Mouse (Mus musculus) neural tube, embryonic 12.5 days (tissue): ENCODE measurements at regions not wholly inside any gene's neighbourhood (a gene's known extent, or its start where the extent isn't known, plus 50 kb on each side); places are given as distances from the start of the nearest gene placed in this dataset.
A peak's percentile ranks its signal among the peaks of the same experiment; 100 is the strongest.
"Not testable (repeated sequence)": the region's sequence is repeated elsewhere in the genome, so short reads cannot be mapped to it uniquely, and the experiment has no call there.

ENCODE experiments used
- ATAC-seq: fragments of 200-750 bp; cut with Nextera tagmentation; 2 replicates; pipeline ENCODE4 v1.8.0; 2017; ENCODE audit warnings: low read depth, mild to moderate bottlenecking, moderate TSS enrichment, moderate library complexity; ENCODE audit not compliant: low FRiP score
- H3K27ac ChIP-seq: fragments of 300-500 bp; sonication (generic); 2 replicates; pipeline ENCODE4 v1.5.1; 2016
- H3K27me3 ChIP-seq: fragments of 300-500 bp; sonication (generic); replicated peaks from 2 replicates; pipeline ENCODE4 v1.6.1; 2016; ENCODE audit warnings: mild to moderate bottlenecking
- H3K36me3 ChIP-seq: fragments of 300-500 bp; sonication (generic); 2 replicates; pipeline ENCODE4 v1.6.1; 2016; ENCODE audit warnings: mild to moderate bottlenecking
- H3K4me1 ChIP-seq: fragments of 300-500 bp; sonication (generic); 2 replicates; pipeline ENCODE4 v1.6.1; 2016
- H3K4me2 ChIP-seq: fragments of 300-500 bp; sonication (generic); replicated peaks from 2 replicates; pipeline ENCODE4 v1.6.1; 2016; ENCODE audit warnings: mild to moderate bottlenecking
- H3K4me3 ChIP-seq: fragments of 300-500 bp; sonication (generic); 2 replicates; pipeline ENCODE4 v1.5.1; 2016
- H3K9ac ChIP-seq: fragments of 300-500 bp; sonication (generic); 2 replicates; pipeline ENCODE4 v1.6.1; 2016; ENCODE audit warnings: mild to moderate bottlenecking
- H3K9me3 ChIP-seq: fragments of 300-500 bp; sonication (generic); 2 replicates; pipeline ENCODE4 v1.6.1; 2016; ENCODE audit warnings: mild to moderate bottlenecking
- WGBS: fragments of 180-500 bp; shearing (Covaris S2); methylation state at CpG from one replicate; pipeline ENCODE4 v1.1.7; 2016; 5-methylcytosine and 5-hydroxymethylcytosine counted together

- H3K9ac ChIP-seq = no peak overlapping the region
- no peak for ATAC-seq
- H3K4me3 ChIP-seq = no peak overlapping the region
- 52% methylated on average over 6 of the region's 6 CpGs for WGBS
- H3K9me3 ChIP-seq = no peaks in the 10 kb centered on the region
- H3K36me3 ChIP-seq = no peaks in the 10 kb centered on the region
- H3K4me2 ChIP-seq = no peak overlapping the region
- H3K4me1 ChIP-seq = no peaks in the 10 kb centered on the region
- no peaks in the 10 kb centered on the region for H3K27me3 ChIP-seq
- no peak overlapping the region for H3K27ac ChIP-seq
Measured at GRCm38 (mm10) chr2:44513080-44513724, 414.3 kb downstream of the Gtdc1 start.

DNA sequence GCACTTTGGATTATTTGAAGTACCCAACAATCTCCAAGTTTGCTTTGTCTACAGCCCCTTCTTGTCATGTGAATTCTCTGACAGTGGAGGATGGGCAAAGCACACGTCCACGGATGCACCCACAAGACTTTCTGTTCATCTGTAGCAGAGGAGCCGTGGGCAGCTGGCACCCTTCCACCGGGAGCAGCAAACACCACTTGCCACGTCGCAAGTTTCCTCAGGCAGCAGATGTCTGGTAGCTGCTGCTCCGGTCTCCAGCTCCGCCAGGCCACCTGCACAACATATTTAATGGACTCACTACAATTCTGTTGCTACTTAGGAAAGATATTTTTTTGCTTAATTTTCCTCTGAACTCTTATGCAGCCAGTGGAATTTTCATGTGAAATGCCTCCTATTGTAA is 415.1 kb downstream of the Gtdc1 start:
- Histone ChIP-seq H3K36me3 (no peaks in the 10 kb centered on the region), H3K9me3 (no peaks in the 10 kb centered on the region), H3K4me3 (no peak overlapping the region), H3K4me2 (no peak overlapping the region), H3K9ac (no peak overlapping the region), H3K27me3 (no peaks in the 10 kb centered on the region), H3K27ac (no peak overlapping the region), H3K4me1 (no peaks in the 10 kb centered on the region)
- no peak for ATAC-seq
- 58% methylated on average over 8 of the region's 8 CpGs for WGBS

DNA sequence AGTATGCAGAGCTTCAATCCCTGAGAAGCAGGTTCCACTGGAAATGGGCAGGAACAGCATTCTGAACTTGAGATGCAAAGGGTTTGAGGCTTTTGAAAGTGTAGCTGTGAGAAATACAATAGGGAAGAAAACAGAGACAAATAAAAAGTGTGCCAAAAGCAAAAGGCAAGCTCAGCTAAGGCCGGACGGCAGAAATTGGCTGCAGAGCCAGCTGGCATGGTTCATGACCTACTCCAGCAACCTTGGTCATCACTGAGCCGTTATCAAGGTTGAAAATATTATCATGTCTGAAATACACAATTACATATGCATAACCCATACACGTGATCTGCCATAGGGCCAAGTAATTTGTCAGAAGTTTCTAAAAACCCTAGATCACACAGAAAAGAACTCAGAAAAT is 418.4 kb downstream of the Gtdc1 start:
- Histone ChIP-seq H3K36me3 (no peaks in the 10 kb centered on the region), H3K9ac (no peak overlapping the region), H3K9me3 (peaks cover 5% of the 10 kb centered on the region; the same call in 1 of the 2 replicates), H3K27ac (no peak overlapping the region), H3K4me2 (no peak overlapping the region), H3K4me1 (peaks cover 4% of the 10 kb centered on the region; the same call in 1 of the 2 replicates), H3K4me3 (no peak overlapping the region), H3K27me3 (no peaks in the 10 kb centered on the region)
- 84% methylated on average over 4 of the region's 4 CpGs for WGBS
- no peak for ATAC-seq

- Histone ChIP-seq H3K27ac (no peak overlapping the region), H3K36me3 (no peaks in the 10 kb centered on the region), H3K9me3 (peaks cover 5% of the 10 kb centered on the region; the same call in 1 of the 2 replicates), H3K4me2 (no peak overlapping the region), H3K9ac (no peak overlapping the region), H3K4me3 (no peak overlapping the region), H3K4me1 (peaks cover 6% of the 10 kb centered on the region; the same call in 1 of the 2 replicates), H3K27me3 (no peaks in the 10 kb centered on the region)
- WGBS = 53% methylated on average over 6 of the region's 6 CpGs
- no peak for ATAC-seq
Measured at GRCm38 (mm10) chr2:44504273-44504672, 423.2 kb downstream of the Gtdc1 start.

GRCm38 (mm10) chr2:44490806-44491205 is 436.7 kb downstream of the Gtdc1 start:
- not testable (repeated sequence) for H3K4me1 ChIP-seq, H3K27ac ChIP-seq, ATAC-seq, H3K4me2 ChIP-seq, H3K27me3 ChIP-seq, H3K36me3 ChIP-seq, H3K9ac ChIP-seq, H3K4me3 ChIP-seq, H3K9me3 ChIP-seq
- WGBS = 92% methylated on average over 1 of the region's 1 CpGs

DNA sequence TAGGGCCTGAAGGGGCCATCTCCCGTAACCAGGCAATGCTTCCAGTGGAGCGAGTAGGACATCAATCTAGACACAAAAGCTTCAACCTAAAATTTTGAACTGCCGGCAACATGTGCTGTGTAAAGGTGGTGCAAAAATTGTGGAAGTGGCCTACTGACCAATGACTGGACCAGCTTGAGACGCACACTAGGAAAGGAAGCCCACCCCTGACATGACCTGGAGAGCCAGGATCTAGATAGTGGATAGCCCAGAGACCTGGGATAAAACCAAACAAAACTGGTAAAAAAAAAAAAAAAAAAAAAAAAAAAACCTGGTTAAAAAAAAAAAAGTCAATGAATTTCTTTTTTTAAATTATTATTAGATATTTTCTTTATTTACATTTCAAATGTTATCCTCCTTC is 437.2 kb downstream of the Gtdc1 start:
- Histone ChIP-seq H3K27me3 (no peaks in the 10 kb centered on the region), H3K9me3 (peaks cover under 1% of the 10 kb centered on the region; the same call in 1 of the 2 replicates), H3K27ac (no peak overlapping the region), H3K36me3 (no peaks in the 10 kb centered on the region), H3K4me2 (no peak overlapping the region), H3K4me3 (no peak overlapping the region), H3K4me1 (no peaks in the 10 kb centered on the region), H3K9ac (no peak overlapping the region)
- 91% methylated on average over 4 of the region's 4 CpGs for WGBS
- ATAC-seq = no peak

GRCm38 (mm10) chr2:44485880-44486279 is 441.6 kb downstream of the Gtdc1 start:
- H3K9ac ChIP-seq = no peak overlapping the region
- no peak overlapping the region for H3K4me3 ChIP-seq
- H3K4me2 ChIP-seq = no peak overlapping the region
- WGBS = 88% methylated on average over 14 of the region's 14 CpGs
- no peak for ATAC-seq
- H3K27ac ChIP-seq = no peak overlapping the region
- no peaks in the 10 kb centered on the region for H3K27me3 ChIP-seq
- no peaks in the 10 kb centered on the region for H3K4me1 ChIP-seq
- H3K36me3 ChIP-seq = no peaks in the 10 kb centered on the region
- H3K9me3 ChIP-seq = peaks cover 5% of the 10 kb centered on the region; the same call in 1 of the 2 replicates

- 97% methylated on average over 5 of the region's 5 CpGs for WGBS
- peaks cover 3% of the 10 kb centered on the region; the same call in 1 of the 2 replicates for H3K9me3 ChIP-seq
- no peak for ATAC-seq
Measured at GRCm38 (mm10) chr2:44479746-44480145, 447.7 kb downstream of the Gtdc1 start.

DNA sequence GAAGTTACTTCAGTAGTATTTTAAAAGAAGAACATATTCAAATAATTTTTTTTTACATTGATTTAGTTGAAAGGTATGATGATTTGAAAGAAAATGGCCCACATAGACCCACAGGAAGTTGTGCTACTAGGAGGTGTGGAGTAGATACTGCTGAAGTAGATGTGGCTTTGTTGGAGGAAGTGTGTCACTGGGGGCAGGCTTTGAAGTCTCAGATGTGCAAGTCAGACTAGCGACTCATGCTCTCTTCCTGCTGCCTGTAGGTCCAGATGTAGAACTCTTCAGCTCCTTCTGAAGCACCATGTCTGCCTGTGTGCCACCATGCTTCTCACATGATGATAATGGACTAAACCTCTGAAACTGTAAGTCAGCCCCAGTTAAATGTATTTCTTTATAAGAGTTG is 452.0 kb downstream of the Gtdc1 start:
- no peaks in the 10 kb centered on the region for H3K9me3 ChIP-seq
- no peaks in the 10 kb centered on the region for H3K4me1 ChIP-seq
- no peak overlapping the region for H3K4me3 ChIP-seq
- H3K27me3 ChIP-seq = no peaks in the 10 kb centered on the region
- WGBS = 77% methylated on average over 1 of the region's 1 CpGs
- ATAC-seq = no peak
- no peak overlapping the region for H3K27ac ChIP-seq
- no peak overlapping the region for H3K4me2 ChIP-seq
- H3K36me3 ChIP-seq = no peaks in the 10 kb centered on the region
- no peak overlapping the region for H3K9ac ChIP-seq

More at GRCm38 (mm10) chr2:44479746-44480145, 447.7 kb downstream of the Gtdc1 start:
- Histone ChIP-seq H3K36me3 (no peaks in the 10 kb centered on the region), H3K9ac (no peak overlapping the region), H3K4me1 (no peaks in the 10 kb centered on the region), H3K4me3 (no peak overlapping the region), H3K4me2 (no peak overlapping the region), H3K27ac (no peak overlapping the region), H3K27me3 (no peaks in the 10 kb centered on the region)

- Histone ChIP-seq H3K4me1 (no peaks in the 10 kb centered on the region), H3K4me3 (no peak overlapping the region), H3K27ac (no peak overlapping the region), H3K9ac (no peak overlapping the region), H3K4me2 (no peak overlapping the region), H3K9me3 (no peaks in the 10 kb centered on the region), H3K36me3 (no peaks in the 10 kb centered on the region), H3K27me3 (no peaks in the 10 kb centered on the region)
- peak; percentile 80 for ATAC-seq
- WGBS = 6% methylated on average over 3 of the region's 3 CpGs
Measured at GRCm38 (mm10) chr2:44474653-44475052, 452.8 kb downstream of the Gtdc1 start.

GRCm38 (mm10) chr2:44471381-44471780 is 456.1 kb downstream of the Gtdc1 start:
- no peak for ATAC-seq
- H3K4me3 ChIP-seq = no peak overlapping the region
- no peak overlapping the region for H3K9ac ChIP-seq
- no peaks in the 10 kb centered on the region for H3K4me1 ChIP-seq
- no peaks in the 10 kb centered on the region for H3K9me3 ChIP-seq
- no peaks in the 10 kb centered on the region for H3K27me3 ChIP-seq
- H3K36me3 ChIP-seq = no peaks in the 10 kb centered on the region
- H3K4me2 ChIP-seq = no peak overlapping the region
- no peak overlapping the region for H3K27ac ChIP-seq

DNA sequence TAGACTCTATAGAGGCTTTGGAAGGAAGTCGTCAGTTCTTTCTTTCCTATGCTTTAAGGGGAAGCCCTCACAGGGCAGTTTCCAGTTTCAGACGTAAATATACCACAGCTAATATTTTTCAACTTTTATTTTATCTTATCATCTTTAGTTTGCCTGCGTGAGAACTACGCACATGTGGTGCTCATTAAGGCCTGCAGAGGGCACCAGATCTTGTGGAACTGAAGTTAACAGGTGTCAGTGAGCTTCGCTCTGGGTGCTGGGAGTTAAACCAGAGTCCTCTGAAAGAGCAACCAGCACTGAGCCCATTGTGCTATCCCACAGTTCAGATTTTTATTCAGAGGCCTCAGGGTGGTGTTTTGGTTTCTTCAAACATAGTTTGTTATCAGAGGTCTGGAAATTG is 456.5 kb downstream of the Gtdc1 start:
- no peak for ATAC-seq
- Histone ChIP-seq H3K4me1 (no peaks in the 10 kb centered on the region), H3K9ac (no peak overlapping the region), H3K27me3 (no peaks in the 10 kb centered on the region), H3K36me3 (no peaks in the 10 kb centered on the region), H3K4me2 (no peak overlapping the region), H3K27ac (no peak overlapping the region), H3K9me3 (no peaks in the 10 kb centered on the region), H3K4me3 (no peak overlapping the region)
- 93% methylated on average over 5 of the region's 5 CpGs for WGBS

GRCm38 (mm10) chr2:44464631-44465030 is 462.8 kb downstream of the Gtdc1 start:
- Histone ChIP-seq H3K4me2 (no peak overlapping the region), H3K9ac (no peak overlapping the region), H3K4me1 (0 out of 2 replicates have a peak, but pooled peaks cover 3% of the 10 kb centered on the region), H3K4me3 (no peak overlapping the region), H3K36me3 (no peaks in the 10 kb centered on the region), H3K27ac (no peak overlapping the region), H3K9me3 (no peaks in the 10 kb centered on the region), H3K27me3 (no peaks in the 10 kb centered on the region)
- no peak for ATAC-seq
- WGBS = 84% methylated on average over 7 of the region's 7 CpGs
